Mouse (Mus musculus): ENCODE measurements around the gene Hbq1b. TPM values are rescaled to one million over a fixed set of nuclear protein-coding genes. Genes with fewer than 3 reads are reported as not detected.
A peak's percentile ranks its signal among the peaks of the same experiment; 100 is the strongest.

Hbq1b gene
- total RNA-seq, 4 experiments from 2014 or later = not detected

DNA sequence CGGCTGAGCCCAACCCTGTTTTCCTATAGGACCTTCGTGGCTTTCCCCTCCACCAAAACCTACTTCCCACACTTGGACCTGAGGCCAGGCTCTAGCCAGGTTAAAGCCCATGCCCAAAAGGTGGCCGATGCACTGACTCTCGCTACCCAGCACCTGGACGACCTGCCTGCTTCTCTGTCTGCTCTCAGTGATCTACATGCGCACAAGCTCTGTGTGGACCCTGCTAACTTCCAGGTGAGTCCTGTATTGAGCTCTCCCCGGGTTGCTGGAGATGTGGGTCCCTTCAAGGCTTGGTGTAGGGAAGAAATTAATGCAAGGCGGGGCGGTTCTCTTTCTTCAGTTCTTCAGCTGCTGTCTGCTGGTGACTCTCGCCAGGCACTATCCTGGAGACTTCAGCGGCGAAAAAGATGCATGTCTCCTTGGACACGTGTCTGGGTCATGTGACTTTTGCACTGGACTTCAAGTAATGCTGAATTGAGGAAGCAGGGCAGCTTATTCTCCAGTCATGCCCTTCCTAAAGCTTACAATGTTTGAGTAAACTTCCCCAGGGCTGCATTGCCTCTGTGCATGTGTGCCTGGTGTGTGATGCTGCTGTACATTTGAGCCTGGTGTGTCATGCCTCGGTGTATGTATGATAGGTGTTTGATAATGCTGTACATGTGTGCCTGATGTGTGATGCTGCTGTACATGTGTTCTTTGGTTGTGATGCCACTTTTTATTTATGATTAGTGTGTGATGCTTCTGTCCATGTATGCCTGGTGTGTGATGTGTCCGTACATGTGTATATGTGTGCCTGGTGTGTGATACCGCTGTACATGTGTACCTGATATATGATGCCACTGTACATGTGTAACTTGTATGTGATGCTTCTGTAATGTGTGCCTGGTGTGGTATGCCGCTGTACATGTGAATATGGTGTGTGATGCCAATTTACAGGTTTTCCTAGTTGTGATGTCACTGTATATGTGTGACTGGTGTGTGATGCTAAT is 13.8 kb downstream of the Hbq1b start:
- no peak for DNase-seq

GRCm38 (mm10) chr11:32301506-32301905 is 14.7 kb downstream of the Hbq1b start:
- DNase-seq = no peak

- no peak for DNase-seq
These were observed 16.2 kb downstream of the Hbq1b start for GRCm38 (mm10) chr11:32302824-32303419.

DNA sequence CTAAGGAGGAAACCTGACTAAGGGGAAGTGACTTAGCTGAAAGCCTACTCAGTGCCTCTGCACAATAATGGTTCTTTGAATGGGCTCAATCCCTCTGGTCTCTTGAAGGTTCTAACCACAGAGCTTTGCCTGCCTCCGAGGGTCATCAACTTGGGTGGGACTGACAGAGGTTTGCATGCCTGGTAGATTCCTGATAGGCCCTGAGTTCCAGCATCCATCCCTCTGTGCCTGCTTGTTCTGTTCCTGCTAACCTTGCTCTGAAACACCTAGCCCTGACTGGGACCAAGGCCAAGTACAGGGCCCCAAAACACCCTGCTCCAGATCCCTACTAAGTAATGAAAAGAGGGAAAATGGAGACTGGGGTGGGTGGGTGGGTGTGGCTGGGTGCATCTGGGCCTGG is 16.7 kb downstream of the Hbq1b start:
- no peak for DNase-seq

DNA sequence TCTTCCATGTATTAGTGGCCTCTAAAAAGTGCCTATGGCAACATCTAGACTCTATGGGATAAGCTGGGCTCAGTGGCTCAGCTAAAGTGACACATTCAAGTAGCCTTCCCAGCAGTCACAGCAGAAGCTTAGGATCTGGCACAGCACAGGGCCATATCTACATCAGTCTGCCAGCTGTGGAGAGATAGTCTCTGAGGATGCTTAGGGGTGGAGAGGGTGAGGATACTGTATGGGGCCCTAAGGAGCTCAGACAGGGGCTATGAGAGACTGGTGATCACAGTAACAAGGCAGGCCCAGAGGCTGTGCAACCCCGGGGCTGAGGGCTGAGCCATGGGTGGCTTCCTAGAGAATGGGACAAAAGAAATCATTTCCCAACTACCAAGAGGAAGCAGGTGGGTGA is 20.2 kb downstream of the Hbq1b start:
- no peak for DNase-seq

- no peak for DNase-seq
These were observed 22.7 kb downstream of the Hbq1b start for GRCm38 (mm10) chr11:32309446-32309845.

DNA sequence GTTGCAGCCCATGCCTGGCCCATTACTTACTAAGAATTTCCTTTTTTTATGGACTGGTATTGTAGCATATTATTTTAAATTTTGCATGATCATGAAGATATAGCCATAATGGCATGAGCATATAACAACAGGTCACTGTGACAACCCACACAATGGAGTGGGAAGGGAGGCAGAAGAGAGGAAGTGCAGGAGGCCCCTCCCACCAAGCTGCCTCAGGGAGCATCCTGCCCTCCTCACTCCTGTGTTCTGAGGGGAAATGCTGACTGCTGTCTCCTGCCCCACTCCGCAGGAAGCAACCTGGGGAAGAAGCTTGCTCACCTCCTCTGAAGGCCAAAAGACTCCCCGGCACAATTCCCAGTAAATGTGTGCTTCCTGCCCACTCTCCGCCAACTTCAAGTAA is 23.2 kb downstream of the Hbq1b start:
- DNase-seq = no peak

GRCm38 (mm10) chr11:32316009-32316408 is 29.2 kb downstream of the Hbq1b start:
- no peak for DNase-seq

- DNase-seq = no peak
These were observed 33.9 kb downstream of the Hbq1b start for GRCm38 (mm10) chr11:32320507-32321195.

- peak; percentile 42 for DNase-seq
These were observed 34.4 kb downstream of the Hbq1b start for GRCm38 (mm10) chr11:32321196-32321565.

DNA sequence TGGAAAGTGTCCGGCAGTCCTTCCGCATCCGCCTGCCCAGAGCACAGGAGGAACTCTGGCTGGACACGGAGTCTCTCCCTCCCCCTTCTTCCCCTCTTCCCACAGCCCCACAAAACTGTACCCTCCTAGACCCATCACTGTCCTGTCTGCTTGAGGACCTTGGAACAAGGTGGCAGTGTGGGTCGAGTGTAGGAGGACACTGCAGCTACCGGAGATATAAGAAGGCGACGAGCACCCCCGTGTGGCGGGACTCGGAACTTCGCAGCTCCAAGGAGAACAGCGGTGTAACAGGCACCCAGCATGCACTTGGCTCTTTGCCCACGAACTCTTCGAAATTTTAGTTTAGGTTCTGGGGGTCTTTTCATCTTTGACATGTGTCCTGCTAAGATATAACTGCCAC is 37.8 kb downstream of the Hbq1b start:
- peak; percentile 73 for DNase-seq

GRCm38 (mm10) chr11:32331075-32331474 is 44.3 kb downstream of the Hbq1b start:
- no peak for DNase-seq

- DNase-seq = no peak
These were observed 45.1 kb downstream of the Hbq1b start for GRCm38 (mm10) chr11:32331861-32332260.

DNA sequence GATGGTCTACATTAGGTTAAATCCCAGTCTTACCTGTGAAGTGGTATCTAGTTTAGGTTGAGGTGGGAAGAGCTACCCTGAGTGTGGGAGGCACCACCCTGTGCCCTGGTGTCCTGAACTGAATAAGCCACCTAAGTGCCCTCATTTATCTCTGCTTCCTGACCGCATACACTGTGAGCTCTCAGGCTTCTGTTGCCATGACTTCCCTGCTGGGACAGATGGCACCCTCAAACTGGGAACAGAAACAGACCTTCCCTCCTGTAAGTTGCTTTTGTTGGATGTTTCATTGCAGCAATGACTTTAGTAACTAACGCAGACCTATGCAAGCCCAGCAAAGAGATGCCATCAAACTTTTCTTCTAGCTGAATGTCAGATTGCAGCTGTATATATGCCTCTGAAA is 46.5 kb downstream of the Hbq1b start:
- DNase-seq = no peak

GRCm38 (mm10) chr11:32336435-32336907 is 49.7 kb downstream of the Hbq1b start:
- DNase-seq = no peak

Other genes starting within 250 kb of the Hbq1b start
- under 1 TPM in 3 of 4 experiments, not detected in 1; 0.42 to 0.71 (median 0.62) TPM for gene Il9r, start 86.7 kb upstream of the Hbq1b start, total RNA-seq (2022)
- 10 to 100 TPM; 12.7 to 21.5 (median 18.0) TPM for gene Snrnp25, start 81.5 kb upstream of the Hbq1b start, total RNA-seq (2022)
- gene Rhbdf1, start 64.7 kb upstream of the Hbq1b start, total RNA-seq (2022) = 10 to 100 TPM; 24.5 to 40.0 (median 33.1) TPM
- gene Mpg, start 60.5 kb upstream of the Hbq1b start, total RNA-seq (2022) = 10 to 100 TPM; 18.2 to 41.0 (median 33.3) TPM
- gene Nprl3, start 19.3 kb upstream of the Hbq1b start, total RNA-seq (2022) = 100 to 1,000 TPM in 2 of 4 experiments, 10 to 100 TPM in 2; 72.8 to 122 (median 105) TPM
- gene Hba-x, start 10.6 kb upstream of the Hbq1b start, total RNA-seq (2022) = not detected
- gene Hba-a1, start 3.5 kb upstream of the Hbq1b start, total RNA-seq (2022) = 1,000 to 10,000 TPM in 1 of 4 experiments, 100 to 1,000 TPM in 3; 803 to 2,295 (median 899) TPM
- gene Hba-a2, start 9.5 kb downstream of the Hbq1b start, total RNA-seq (2022) = 1,000 to 10,000 TPM in 1 of 4 experiments, 100 to 1,000 TPM in 3; 528 to 1,532 (median 627) TPM
- under 1 TPM in 1 of 4 experiments, not detected in 3; 0.54 TPM for gene Hbq1a, start 13.1 kb downstream of the Hbq1b start, total RNA-seq (2022)
- 10 to 100 TPM in 2 of 4 experiments, 1 to 10 TPM in 2; 5.6 to 10.8 (median 8.8) TPM for gene Sh3pxd2b, start 60.9 kb downstream of the Hbq1b start, total RNA-seq (2022)
- gene Ubtd2, start 168.4 kb downstream of the Hbq1b start, total RNA-seq (2022) = 10 to 100 TPM; 11.5 to 15.9 (median 13.7) TPM
- 1 to 10 TPM; 1.3 to 2.4 (median 1.6) TPM for gene Efcab9, start 245.1 kb downstream of the Hbq1b start, total RNA-seq (2022)
- gene Stk10, start 246.3 kb downstream of the Hbq1b start, total RNA-seq (2022) = 10 to 100 TPM in 2 of 4 experiments, 1 to 10 TPM in 2; 9.5 to 23.3 (median 14.9) TPM

Measured in adrenal gland, adult 8-10 months (tissue).